Mouse (Mus musculus) hindbrain, embryonic 12.5 days (tissue): ENCODE data around the gene Arntl2. TPM values are rescaled to one million over a fixed set of nuclear protein-coding genes. Genes with fewer than 3 reads are reported as not detected.

ENCODE experiments used
- ATAC-seq: fragments of 200-750 bp; cut with Nextera tagmentation; 2 replicates; pipeline ENCODE4 v1.8.0; 2017; ENCODE audit warnings: moderate TSS enrichment; ENCODE audit not compliant: low FRiP score
- H3K27ac ChIP-seq: fragments of 300-500 bp; sonication (generic); 2 replicates; pipeline ENCODE4 v1.5.1; 2016; ENCODE audit warnings: mild to moderate bottlenecking
- H3K27me3 ChIP-seq: fragments of 300-500 bp; sonication (generic); 2 replicates; pipeline ENCODE4 v1.6.1; 2016; ENCODE audit warnings: mild to moderate bottlenecking
- H3K36me3 ChIP-seq: fragments of 300-500 bp; sonication (generic); 2 replicates; pipeline ENCODE4 v1.6.1; 2016; ENCODE audit warnings: mild to moderate bottlenecking
- H3K4me1 ChIP-seq: fragments of 300-500 bp; sonication (generic); 2 replicates; pipeline ENCODE4 v1.6.1; 2016
- H3K4me2 ChIP-seq: fragments of 300-500 bp; sonication (generic); replicated peaks from 2 replicates; pipeline ENCODE4 v1.6.1; 2016; ENCODE audit warnings: mild to moderate bottlenecking
- H3K4me3 ChIP-seq: fragments of 300-500 bp; sonication (generic); 2 replicates; pipeline ENCODE4 v1.5.1; 2016; ENCODE audit warnings: mild to moderate bottlenecking
- H3K9ac ChIP-seq: fragments of 300-500 bp; sonication (generic); 2 replicates; pipeline ENCODE4 v1.6.1; 2016; ENCODE audit warnings: mild to moderate bottlenecking, moderate library complexity
- H3K9me3 ChIP-seq: fragments of 300-500 bp; sonication (generic); replicated peaks from 2 replicates; pipeline ENCODE4 v1.6.1; 2016; ENCODE audit warnings: mild to moderate bottlenecking
- WGBS: fragments of 180-500 bp; shearing (Covaris S2); methylation state at CpG from one replicate; pipeline ENCODE4 v1.1.7; 2016; 5-methylcytosine and 5-hydroxymethylcytosine counted together
- polyA plus RNA-seq: library from polyadenylated mRNA; unstranded; fragments of >200 nt; fragmentation: Nextera tagmentation; extraction: Ambion mirVana; gene quantifications from 2 replicates; pipeline ENCODE4 v1.2.1, GENCODE M21; 2016

Gene Arntl2
- polyA plus RNA-seq = 2.2 and 3.0 TPM in 2 replicates

GRCm38 (mm10) chr6:146795924-146796545 lies at the start of gene Arntl2:
TSS of gene Arntl2 (plus strand) at chr6:146796055.
- peak within 1 kb of the TSS; percentile 93 for H3K4me2 ChIP-seq
- H3K9me3 ChIP-seq = no peaks in the 10 kb centered on the region
- peak within 1 kb of the TSS; percentile 51 for H3K4me3 ChIP-seq
- no peak within 1 kb of the TSS for H3K27ac ChIP-seq
- H3K9ac ChIP-seq = peak within 1 kb of the TSS; percentile 67
- H3K27me3 ChIP-seq = peaks cover 15% of the 10 kb centered on the region; the same call in 1 of the 2 replicates
- H3K36me3 ChIP-seq = no peaks in the 10 kb centered on the region
- 2% methylated on average over 33 of the region's 36 CpGs for WGBS
- H3K4me1 ChIP-seq = peaks cover 11% of the 10 kb centered on the region
- ATAC-seq = peak; percentile 93

GRCm38 (mm10) chr6:146746577-146746976 lies 49.3 kb upstream of the Arntl2 start:
- no peaks in the 10 kb centered on the region for H3K36me3 ChIP-seq
- no peaks in the 10 kb centered on the region for H3K27me3 ChIP-seq
- no peak overlapping the region for H3K9ac ChIP-seq
- H3K9me3 ChIP-seq = no peaks in the 10 kb centered on the region
- H3K4me1 ChIP-seq = no peaks in the 10 kb centered on the region
- WGBS = 85% methylated on average over 5 of the region's 5 CpGs
- no peak overlapping the region for H3K4me2 ChIP-seq
- no peak for ATAC-seq
- no peak overlapping the region for H3K4me3 ChIP-seq
- no peak overlapping the region for H3K27ac ChIP-seq

- ATAC-seq = no peak
- no peaks in the 10 kb centered on the region for H3K4me1 ChIP-seq
- H3K27me3 ChIP-seq = no peaks in the 10 kb centered on the region
- H3K27ac ChIP-seq = no peak overlapping the region
- no peak overlapping the region for H3K4me3 ChIP-seq
- no peak overlapping the region for H3K4me2 ChIP-seq
- no peak overlapping the region for H3K9ac ChIP-seq
- no peaks in the 10 kb centered on the region for H3K9me3 ChIP-seq
- H3K36me3 ChIP-seq = no peaks in the 10 kb centered on the region
Observed at GRCm38 (mm10) chr6:146747057-146747456, 48.8 kb upstream of the Arntl2 start.

- H3K9ac ChIP-seq = no peak overlapping the region
- WGBS = 96% methylated on average over 1 of the region's 1 CpGs
- H3K9me3 ChIP-seq = no peaks in the 10 kb centered on the region
- peaks cover 1% of the 10 kb centered on the region; the same call in 1 of the 2 replicates for H3K4me1 ChIP-seq
- no peak overlapping the region for H3K27ac ChIP-seq
- ATAC-seq = no peak
- no peak overlapping the region for H3K4me3 ChIP-seq
- H3K36me3 ChIP-seq = no peaks in the 10 kb centered on the region
- no peak overlapping the region for H3K4me2 ChIP-seq
- H3K27me3 ChIP-seq = no peaks in the 10 kb centered on the region
Observed at GRCm38 (mm10) chr6:146748271-146748670, 47.6 kb upstream of the Arntl2 start.

- Histone ChIP-seq H3K9ac (no peak overlapping the region), H3K4me1 (peaks cover 10% of the 10 kb centered on the region), H3K27ac (no peak overlapping the region), H3K4me2 (no peak overlapping the region), H3K27me3 (no peaks in the 10 kb centered on the region), H3K4me3 (no peak overlapping the region), H3K9me3 (no peaks in the 10 kb centered on the region), H3K36me3 (no peaks in the 10 kb centered on the region)
- no peak for ATAC-seq
- WGBS = 71% methylated on average over 1 of the region's 1 CpGs
Observed at GRCm38 (mm10) chr6:146751671-146752070, 44.2 kb upstream of the Arntl2 start.

- H3K4me1 ChIP-seq = peaks cover 14% of the 10 kb centered on the region
- H3K9ac ChIP-seq = no peak overlapping the region
- H3K4me3 ChIP-seq = no peak overlapping the region
- no peaks in the 10 kb centered on the region for H3K27me3 ChIP-seq
- no peaks in the 10 kb centered on the region for H3K9me3 ChIP-seq
- ATAC-seq = no peak
- no peak overlapping the region for H3K27ac ChIP-seq
- WGBS = 83% methylated on average over 2 of the region's 2 CpGs
- no peak overlapping the region for H3K4me2 ChIP-seq
- H3K36me3 ChIP-seq = no peaks in the 10 kb centered on the region
Observed at GRCm38 (mm10) chr6:146752178-146752577, 43.7 kb upstream of the Arntl2 start.

- Histone ChIP-seq H3K27me3 (no peaks in the 10 kb centered on the region), H3K27ac (no peak overlapping the region), H3K4me2 (no peak overlapping the region), H3K36me3 (no peaks in the 10 kb centered on the region), H3K4me1 (peaks cover 14% of the 10 kb centered on the region), H3K4me3 (no peak overlapping the region), H3K9ac (no peak overlapping the region), H3K9me3 (no peaks in the 10 kb centered on the region)
- WGBS = 81% methylated on average over 1 of the region's 1 CpGs
- no peak for ATAC-seq
Observed at GRCm38 (mm10) chr6:146752612-146753011, 43.2 kb upstream of the Arntl2 start.

- Histone ChIP-seq H3K4me3 (no peak overlapping the region), H3K9me3 (no peaks in the 10 kb centered on the region), H3K4me2 (no peak overlapping the region), H3K27me3 (no peaks in the 10 kb centered on the region), H3K36me3 (no peaks in the 10 kb centered on the region), H3K4me1 (peaks cover 14% of the 10 kb centered on the region), H3K27ac (no peak overlapping the region), H3K9ac (no peak overlapping the region)
- no peak for ATAC-seq
- 76% methylated on average over 2 of the region's 2 CpGs for WGBS
Observed at GRCm38 (mm10) chr6:146753560-146754160, 42.2 kb upstream of the Arntl2 start.

GRCm38 (mm10) chr6:146755136-146755535 lies 40.7 kb upstream of the Arntl2 start:
- 95% methylated on average over 2 of the region's 2 CpGs for WGBS

GRCm38 (mm10) chr6:146755679-146756078 lies 40.2 kb upstream of the Arntl2 start:
- ATAC-seq = no peak

More at GRCm38 (mm10) chr6:146755136-146755535, 40.7 kb upstream of the Arntl2 start:
- Histone ChIP-seq H3K4me1 (peaks cover 14% of the 10 kb centered on the region), H3K4me3 (no peak overlapping the region), H3K9me3 (no peaks in the 10 kb centered on the region), H3K36me3 (0 out of 2 replicates have a peak, but pooled peaks cover 1% of the 10 kb centered on the region), H3K27me3 (no peaks in the 10 kb centered on the region), H3K9ac (no peak overlapping the region), H3K4me2 (no peak overlapping the region), H3K27ac (no peak overlapping the region)
- no peak for ATAC-seq

GRCm38 (mm10) chr6:146759027-146759426 lies 36.8 kb upstream of the Arntl2 start:
- H3K36me3 ChIP-seq = 0 out of 2 replicates have a peak, but pooled peaks cover 3% of the 10 kb centered on the region
- no peak overlapping the region for H3K4me2 ChIP-seq
- peaks cover 7% of the 10 kb centered on the region for H3K4me1 ChIP-seq
- H3K4me3 ChIP-seq = no peak overlapping the region
- no peak for ATAC-seq
- no peak overlapping the region for H3K9ac ChIP-seq
- WGBS = 89% methylated on average over 2 of the region's 2 CpGs
- no peaks in the 10 kb centered on the region for H3K9me3 ChIP-seq
- no peaks in the 10 kb centered on the region for H3K27me3 ChIP-seq
- H3K27ac ChIP-seq = no peak overlapping the region

More at GRCm38 (mm10) chr6:146755679-146756078, 40.2 kb upstream of the Arntl2 start:
- 0 out of 2 replicates have a peak, but pooled peaks cover 3% of the 10 kb centered on the region for H3K36me3 ChIP-seq
- no peaks in the 10 kb centered on the region for H3K27me3 ChIP-seq
- no peak overlapping the region for H3K4me2 ChIP-seq
- H3K4me3 ChIP-seq = no peak overlapping the region
- no peak overlapping the region for H3K27ac ChIP-seq
- peaks cover 14% of the 10 kb centered on the region for H3K4me1 ChIP-seq
- H3K9me3 ChIP-seq = no peaks in the 10 kb centered on the region
- WGBS = 91% methylated on average over 4 of the region's 4 CpGs
- no peak overlapping the region for H3K9ac ChIP-seq

GRCm38 (mm10) chr6:146760022-146760421 lies 35.8 kb upstream of the Arntl2 start:
- peaks cover 7% of the 10 kb centered on the region; the same call in 1 of the 2 replicates for H3K4me1 ChIP-seq
- no peak overlapping the region for H3K4me2 ChIP-seq
- no peak for ATAC-seq
- 96% methylated on average over 2 of the region's 2 CpGs for WGBS
- H3K9me3 ChIP-seq = no peaks in the 10 kb centered on the region
- H3K4me3 ChIP-seq = no peak overlapping the region
- no peak overlapping the region for H3K27ac ChIP-seq
- no peak overlapping the region for H3K9ac ChIP-seq
- H3K36me3 ChIP-seq = 0 out of 2 replicates have a peak, but pooled peaks cover 3% of the 10 kb centered on the region
- H3K27me3 ChIP-seq = no peaks in the 10 kb centered on the region
